Mouse (Mus musculus): ENCODE measurements around the gene H2afy2. TPM values are rescaled to one million over a fixed set of nuclear protein-coding genes. Genes with fewer than 3 reads are reported as not detected.
A peak's percentile ranks its signal among the peaks of the same experiment; 100 is the strongest.

H2afy2 gene
- total RNA-seq, 2 experiments from 2014 or later, result 19.1 to 21.0 TPM

DNA sequence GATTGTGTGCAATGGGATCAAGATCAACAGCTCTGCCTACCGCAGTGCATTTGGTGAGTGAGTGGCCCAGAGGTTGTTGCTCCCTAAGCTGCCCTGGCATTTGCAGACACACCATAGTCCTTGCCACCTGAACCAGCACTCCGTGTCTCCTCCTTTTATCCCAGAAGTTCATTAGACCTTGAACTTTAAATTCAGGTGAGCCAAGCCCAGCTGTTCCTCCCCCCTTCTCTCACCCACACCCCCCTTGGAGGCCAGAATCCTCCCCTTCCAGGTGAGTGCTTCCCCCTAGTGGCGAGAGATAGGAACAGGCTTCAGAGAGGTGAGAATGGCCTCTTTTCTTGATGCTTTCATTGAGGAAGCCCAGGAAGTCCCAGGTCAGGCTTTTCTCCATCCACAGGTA lies 49.6 kb downstream of the H2afy2 start:
- DNase-seq (ENCODE audit: low spot score in 2 of 2), result no peak

DNA sequence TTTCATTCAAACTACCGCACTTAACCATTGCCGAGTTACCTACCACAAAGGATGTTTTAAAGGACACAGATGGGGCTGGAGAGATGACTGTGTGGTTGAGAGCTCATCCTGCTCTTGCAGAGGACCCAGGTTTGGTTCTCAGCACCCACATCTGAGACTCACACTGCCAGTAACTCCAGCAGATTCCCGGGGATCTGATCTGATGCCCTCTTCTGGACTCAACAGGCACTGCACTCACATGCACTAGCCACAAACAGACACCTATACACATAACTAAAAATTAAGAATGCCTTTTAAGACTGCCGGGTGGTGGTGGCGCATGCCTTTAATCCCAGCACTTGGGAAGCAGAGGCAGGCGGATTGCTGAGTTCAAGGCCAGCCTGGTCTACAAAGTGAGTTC lies 53.8 kb downstream of the H2afy2 start:
- DNase-seq (ENCODE audit: low spot score in 2 of 2), result no peak

DNA sequence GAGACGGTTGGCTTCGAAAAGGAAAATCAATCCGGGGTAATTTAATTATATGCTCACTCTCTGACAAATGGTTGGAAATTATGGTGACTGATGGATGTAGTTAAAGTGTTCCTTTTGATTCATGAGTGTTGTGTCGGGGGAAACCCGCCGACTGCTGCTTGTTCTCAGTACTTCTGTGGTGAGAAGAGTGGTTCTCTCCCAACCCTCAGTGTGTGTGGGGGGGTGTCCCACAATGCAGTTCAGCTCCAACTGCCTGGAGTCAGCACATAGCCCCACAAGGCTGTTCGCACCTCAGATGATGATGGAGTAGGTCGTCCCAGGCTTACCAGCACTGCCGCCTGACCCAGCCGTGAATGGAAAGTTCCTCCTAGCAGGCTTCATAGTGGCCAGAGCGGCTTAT lies 54.8 kb downstream of the H2afy2 start:
- no peak for DNase-seq (ENCODE audit: low spot score in 2 of 2)

DNA sequence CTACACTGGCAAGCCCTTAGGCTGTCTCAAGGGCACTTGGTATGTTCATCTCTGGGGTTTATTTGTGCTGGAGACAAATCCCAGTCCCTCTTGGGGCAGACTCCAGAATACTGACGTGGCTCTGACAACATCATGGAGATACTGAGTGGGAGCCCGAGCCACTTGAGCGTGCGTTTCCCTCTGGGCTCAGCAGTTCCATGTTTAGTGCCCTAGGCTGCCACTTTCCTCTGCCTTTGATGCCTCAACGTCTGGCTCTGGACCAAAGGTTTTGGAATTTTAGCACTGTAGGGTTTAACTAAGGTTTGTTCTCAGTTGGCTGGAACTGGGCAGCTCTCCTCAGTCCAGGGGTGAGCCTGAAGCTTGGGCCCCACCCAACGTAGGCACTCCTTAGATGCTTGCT lies 60.7 kb downstream of the H2afy2 start:
- no peak for DNase-seq (ENCODE audit: low spot score in 2 of 2)

DNA sequence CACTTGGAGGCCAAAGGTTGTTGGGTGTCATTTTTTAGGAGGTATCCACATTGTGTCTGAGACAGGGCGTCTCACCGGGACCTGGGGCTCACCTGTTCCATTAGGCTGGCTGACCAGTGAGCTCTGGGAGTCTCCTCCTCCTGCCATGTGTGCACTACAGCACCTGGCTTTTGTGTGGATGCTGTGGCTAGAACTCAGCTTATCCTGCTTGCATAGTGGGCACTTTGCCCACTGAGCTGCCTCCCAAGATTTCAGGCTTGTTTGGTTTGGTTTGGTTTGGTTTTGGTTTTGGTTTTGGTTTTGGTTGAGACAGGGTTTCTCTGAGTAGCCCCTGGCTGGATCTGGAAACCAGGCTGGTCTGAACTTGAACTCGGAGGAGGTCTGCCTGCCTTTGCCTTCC lies 61.7 kb downstream of the H2afy2 start:
- DNase-seq (ENCODE audit: low spot score in 2 of 2), result no peak

DNA sequence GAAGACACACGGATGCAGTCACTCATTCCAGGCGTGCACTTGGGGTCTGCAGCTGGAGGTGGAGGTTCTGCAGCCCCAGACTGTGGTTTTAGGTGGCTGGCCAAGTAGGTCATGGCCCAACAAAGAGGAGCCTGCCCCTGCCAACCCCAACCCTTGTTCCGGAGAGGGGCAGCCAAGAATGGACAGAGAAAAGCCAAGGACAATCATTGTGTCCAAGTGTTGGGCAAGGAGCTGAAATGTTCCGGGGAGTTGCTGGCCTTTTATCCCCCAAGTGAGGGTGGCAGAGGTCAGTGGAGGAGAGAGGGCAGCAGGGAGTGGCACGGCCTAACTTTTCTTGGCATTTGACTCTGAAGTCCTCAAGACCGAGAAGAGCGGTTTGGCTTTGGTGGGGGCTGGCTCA lies 63.6 kb downstream of the H2afy2 start:
- DNase-seq (ENCODE audit: low spot score in 2 of 2), result no peak

DNA sequence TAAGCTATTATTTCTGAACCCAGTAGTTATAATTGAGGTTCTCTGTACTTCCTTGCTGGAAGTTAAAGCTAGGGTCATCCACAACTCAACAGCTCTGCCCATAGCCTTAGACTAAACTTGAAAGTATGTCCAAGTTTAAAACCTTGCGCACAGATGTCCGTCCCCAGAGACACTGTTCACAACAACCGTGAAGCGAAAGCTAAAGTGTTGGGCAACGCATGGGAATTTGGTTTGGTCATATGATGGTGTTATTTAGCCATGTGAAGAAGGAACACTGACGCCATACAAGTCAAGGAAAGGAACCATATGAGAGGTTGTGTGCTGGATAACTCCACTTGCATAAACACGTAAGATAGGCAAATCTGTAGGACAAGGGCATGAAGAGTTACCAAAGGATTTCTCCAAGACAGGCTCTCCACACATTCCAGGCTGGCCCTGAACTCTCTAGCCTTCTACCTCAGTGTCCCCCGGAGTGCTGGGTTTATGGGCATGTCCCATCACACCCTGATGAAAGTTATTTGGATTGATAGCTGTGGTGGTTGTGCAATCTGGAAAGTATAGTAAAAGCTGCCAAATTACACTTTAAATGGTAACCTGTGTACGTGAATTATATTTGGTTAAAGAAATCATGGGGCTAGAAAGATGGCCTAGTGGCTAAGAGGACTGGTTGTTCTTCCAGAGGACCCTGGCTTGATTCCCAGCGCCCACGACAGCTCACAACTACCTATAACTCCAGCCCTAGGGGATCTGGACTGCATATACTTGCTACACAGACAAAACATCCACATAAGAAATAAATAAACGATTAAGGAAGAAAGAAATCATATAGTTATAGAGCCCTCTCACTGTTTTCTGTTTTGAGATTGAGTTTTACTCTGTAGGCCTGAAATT lies 66.3 kb downstream of the H2afy2 start:
- DNase-seq (ENCODE audit: low spot score in 2 of 2), result no peak

DNA sequence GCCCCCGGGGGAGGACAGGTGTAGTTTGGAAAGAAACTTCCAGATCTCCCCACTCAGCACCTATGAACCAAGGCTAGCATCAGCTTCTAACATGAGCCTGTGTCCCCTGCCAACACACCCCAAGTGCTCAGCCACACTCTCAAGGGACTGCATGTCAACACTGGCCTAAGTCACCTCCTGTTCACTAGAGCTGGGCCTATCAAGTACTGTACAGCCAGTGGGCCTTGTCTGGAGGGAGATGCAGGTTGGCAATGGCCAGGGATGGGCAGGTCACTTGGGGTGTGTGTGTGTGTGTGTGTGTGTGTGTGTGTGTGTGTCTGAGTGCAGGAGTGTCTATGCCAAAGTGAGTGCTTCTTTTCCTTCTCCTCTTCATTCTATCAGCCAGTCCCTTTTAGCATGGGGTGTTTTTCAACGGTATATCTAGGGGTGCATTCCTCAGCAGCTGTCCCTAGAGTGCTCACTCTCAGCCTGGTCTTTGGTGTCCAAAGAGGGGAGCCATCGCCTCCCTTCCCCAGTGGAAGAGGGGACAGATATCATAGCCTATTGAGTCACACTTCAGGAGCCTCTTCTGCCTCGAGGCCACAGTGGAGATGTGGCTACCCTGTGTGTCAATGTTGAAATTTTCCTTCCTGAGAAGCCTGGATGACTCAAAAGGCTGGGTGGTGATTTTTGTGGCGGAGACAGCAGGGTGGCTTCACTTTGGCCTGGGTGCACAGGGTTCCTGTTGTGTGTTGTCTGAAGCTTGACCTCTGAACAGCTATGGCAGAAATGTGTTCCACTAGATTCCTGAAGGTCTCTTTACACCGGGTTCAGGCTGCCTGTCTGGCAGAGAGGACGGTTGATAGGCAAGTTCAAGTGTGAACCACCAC lies 67.7 kb downstream of the H2afy2 start:
- DNase-seq (ENCODE audit: low spot score in 2 of 2), result no peak

DNA sequence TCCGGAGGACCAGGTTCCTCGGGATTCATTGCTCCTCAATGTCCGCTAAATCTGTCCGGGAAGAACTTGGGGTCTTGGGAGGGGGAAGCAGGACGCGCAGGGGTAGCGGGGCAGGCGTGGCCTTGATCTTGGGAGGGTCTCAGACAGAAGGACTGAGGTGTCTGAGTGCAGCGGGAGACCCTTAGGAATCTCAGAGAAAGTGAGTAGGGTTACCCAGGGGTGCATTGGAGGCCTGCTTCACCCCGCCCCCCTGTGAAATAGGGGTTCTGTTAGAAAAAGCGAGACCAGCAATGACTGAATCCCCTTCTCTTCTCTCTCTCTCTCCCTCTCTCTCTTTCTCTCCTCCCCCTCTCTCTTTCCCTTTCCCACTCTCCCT lies 68.5 kb downstream of the H2afy2 start:
- no peak for DNase-seq (ENCODE audit: low spot score in 2 of 2)

DNA sequence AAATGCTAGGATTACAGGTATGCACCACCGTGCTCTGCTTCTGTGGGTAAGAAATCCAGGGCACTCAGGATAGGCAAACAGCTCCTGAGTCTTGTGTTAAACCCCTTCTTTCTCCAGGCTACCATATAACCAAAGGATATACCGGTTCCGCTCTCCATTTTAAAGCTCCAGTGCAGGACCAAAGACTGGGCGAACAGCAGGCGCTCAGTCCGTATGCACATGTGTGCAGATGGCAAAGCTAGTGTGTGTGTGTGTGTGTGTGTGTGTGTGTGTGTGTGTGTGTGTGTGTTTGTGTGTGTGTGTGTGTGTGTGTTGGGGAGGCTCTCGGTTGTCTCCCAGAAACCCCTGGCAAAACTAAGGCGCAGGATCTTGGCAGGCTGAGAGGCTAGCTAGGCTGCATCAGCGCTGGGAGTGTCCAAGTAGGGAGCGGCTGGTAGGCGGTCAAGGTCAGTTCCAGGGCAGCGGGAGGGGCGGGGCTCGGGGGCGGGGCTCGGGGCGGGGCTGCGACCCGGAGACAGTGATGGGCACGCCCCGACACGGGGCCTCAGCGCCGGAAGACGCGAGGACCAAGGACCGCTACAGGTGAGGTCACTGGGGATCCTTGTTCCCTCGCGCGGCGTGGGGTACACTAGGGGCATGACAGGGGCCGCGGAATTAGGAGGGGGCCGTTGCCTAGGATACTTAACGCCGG lies 69.0 kb downstream of the H2afy2 start, which contains the start of gene Aifm2:
Gene Aifm2 (plus strand): TSS at position 493 of the 691 bp plus-strand sequence.
- DNase-seq (ENCODE audit: low spot score in 2 of 2), result peak in 1 of 2 experiments; percentile 10

DNA sequence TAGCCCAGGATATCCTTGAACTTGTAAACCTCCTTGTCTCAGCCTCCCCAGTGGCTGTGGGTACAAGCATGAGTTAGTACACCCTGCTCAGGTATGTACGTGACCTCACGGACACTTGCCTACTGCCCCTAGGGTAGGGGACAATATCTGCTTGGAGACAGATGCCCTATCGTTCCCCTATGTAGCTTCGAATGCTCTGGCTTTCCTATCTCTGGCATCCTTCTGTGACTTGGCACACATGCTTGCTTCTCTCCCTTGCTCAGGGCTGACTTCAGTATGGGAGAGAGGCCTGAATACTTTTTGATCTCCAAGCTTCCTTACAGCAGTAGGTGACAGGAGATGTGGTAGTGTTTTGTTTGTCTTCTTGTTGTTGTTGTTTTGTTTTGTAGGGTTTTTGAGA lies 69.8 kb downstream of the H2afy2 start:
- DNase-seq (ENCODE audit: low spot score in 2 of 2), result no peak

DNA sequence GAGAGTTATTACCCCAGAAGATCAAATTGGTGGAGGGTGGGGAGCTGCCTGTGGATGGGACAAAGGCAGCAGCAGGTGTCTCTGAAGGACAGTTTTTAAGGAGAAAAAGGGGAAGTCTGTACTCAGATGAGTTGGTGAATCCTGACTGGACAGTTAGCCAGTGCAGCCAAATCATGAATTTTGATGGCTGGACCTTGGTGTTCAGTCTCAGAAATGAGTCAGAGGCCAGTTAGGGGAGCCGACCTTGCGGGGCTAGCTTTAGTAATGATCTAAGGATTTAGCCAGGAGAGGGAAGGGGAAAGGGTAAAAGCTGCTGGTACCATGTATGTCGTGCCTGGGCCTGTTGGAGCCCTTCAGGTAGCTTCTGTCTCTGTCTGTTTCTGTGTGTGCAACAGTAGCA lies 70.3 kb downstream of the H2afy2 start:
- DNase-seq (ENCODE audit: low spot score in 2 of 2), result no peak

DNA sequence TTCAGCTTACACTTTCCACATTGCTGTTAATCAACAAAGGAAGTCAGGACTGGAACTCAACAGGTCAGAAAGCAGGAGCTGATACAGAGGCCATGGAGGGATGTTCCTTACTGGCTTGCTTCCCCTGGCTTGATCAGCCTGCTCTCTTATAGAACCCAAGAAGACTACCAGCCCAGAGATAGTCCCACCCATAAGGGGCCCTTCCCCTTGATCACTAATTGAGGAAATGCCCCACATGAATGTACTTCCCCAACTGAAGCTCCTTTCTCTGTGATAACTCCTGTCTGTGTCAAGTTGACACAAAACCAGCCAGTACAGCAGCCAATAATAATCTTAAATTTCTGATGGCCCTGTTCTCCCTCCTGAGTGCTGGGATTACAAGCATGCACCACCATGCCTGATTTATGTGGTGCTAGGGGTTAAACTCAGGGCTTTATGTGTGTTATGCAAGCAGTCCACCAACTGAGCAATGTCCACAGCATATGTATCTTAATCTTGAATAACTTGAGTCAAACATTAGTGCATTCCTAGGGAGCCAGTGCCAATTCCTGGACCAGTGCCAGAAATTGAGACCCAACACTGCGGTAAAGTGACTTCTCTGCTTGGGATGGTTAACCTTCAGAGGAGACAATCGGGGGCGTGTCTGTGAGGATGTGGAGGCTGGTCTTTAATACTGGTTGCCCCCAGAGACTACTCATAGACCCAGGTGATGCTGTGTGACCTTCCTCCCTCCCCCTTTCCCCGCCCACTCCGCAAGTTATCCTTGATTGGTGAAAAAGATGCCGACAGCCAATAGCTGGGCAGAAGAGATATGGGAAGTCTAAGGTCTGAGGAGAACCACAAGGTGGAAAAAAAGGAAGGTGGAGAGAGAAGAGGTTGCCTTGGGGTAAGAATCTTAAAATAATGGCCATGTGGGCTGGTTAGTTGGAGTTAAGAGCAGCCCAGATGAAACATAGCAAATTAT lies 77.3 kb downstream of the H2afy2 start:
- DNase-seq (ENCODE audit: low spot score in 2 of 2), result no peak

DNA sequence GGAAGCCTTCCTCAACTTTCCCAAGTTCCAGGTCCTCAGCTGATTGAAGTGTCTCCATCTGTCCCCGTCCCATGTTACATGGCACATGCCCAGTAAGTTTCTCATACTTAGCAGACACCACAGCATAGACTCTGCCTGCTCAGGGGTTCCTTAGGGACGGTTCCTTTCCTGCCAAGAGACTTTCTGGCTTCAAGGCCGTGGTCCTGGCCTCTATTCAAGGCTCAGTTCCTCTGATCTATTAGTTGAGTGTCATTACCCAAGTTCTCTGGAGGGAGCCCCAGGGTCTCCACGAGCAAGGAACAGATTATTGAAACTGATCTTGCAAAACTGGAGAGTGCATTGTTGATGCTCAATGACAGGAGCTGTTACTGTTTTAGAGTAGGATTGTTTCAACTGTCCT lies 79.3 kb downstream of the H2afy2 start:
- DNase-seq (ENCODE audit: low spot score in 2 of 2), result no peak

DNA sequence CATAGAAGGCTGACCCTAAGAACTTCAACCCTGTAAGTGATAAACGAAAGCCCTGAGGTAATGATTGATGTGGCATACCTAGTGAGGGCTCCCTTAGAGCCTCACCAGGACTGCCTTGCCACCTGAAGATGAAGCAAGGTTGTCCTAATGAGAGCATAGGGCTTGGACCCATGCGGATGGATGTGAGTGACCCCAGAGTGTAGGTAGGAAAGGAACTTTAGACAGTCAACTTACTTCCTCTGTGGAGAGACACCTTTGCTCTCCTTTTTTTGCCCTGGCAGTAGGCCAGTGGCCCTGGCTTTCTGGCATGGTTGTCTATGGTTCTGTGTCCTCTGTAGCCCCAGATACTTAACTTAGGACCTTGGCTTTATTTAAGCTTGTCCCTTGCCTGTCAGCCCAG lies 86.9 kb downstream of the H2afy2 start:
- DNase-seq (ENCODE audit: low spot score in 2 of 2), result no peak

DNA sequence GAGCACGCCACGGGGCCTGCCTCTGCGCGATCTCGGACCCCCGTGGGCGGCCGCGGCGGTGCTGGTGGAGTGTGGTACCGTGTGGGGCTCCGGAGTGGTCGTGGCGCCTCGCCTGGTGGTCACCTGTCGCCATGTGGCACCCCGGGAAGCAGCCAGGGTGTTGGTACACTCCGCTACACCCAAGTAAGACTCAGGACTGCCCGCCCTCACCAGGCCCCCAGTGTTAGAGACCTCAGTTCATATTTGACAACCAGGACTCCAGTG lies 87.5 kb downstream of the H2afy2 start:
- DNase-seq (ENCODE audit: low spot score in 2 of 2), result no peak

DNA sequence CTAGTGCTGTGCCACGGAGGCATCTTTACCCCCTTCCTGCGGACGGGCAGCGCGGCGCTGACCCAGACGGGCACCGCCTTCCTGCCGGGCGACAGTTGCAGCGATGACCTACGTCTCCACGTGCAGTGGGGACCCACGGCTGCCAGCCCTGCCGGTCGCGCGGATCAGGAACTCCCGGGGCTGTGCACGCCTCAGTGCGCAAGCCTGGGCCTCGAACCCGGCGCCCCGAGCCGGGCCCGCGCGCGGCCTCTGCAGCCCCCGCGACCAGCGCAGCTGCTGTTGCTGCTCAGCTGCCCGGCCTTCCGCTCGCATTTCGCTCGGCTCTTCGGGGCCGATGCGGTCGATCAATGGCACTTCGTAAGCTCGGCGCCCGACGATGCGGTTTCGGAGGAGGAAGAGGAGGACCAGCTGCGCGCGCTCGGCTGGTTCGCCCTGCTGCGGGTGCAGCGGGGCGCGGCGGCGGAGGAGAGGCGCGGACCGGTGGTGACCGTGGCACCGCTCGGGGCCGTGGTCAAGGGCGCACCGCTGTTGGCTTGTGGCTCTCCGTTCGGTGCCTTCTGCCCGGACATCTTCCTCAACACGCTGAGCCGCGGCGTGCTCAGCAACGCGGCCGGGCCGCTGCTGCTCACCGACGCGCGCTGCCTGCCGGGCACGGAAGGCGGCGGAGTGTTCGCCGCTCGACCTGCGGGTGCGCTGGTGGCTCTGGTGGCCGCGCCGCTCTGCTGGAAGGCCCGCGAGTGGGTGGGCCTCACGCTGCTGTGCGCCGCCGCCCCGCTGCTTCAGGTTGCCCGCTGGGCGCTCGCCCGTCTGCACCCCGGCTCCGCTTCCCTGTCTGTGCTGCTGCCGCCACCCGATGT lies 88.0 kb downstream of the H2afy2 start:
- peak; percentile 8 to 19 for DNase-seq (ENCODE audit: low spot score in 2 of 2)

DNA sequence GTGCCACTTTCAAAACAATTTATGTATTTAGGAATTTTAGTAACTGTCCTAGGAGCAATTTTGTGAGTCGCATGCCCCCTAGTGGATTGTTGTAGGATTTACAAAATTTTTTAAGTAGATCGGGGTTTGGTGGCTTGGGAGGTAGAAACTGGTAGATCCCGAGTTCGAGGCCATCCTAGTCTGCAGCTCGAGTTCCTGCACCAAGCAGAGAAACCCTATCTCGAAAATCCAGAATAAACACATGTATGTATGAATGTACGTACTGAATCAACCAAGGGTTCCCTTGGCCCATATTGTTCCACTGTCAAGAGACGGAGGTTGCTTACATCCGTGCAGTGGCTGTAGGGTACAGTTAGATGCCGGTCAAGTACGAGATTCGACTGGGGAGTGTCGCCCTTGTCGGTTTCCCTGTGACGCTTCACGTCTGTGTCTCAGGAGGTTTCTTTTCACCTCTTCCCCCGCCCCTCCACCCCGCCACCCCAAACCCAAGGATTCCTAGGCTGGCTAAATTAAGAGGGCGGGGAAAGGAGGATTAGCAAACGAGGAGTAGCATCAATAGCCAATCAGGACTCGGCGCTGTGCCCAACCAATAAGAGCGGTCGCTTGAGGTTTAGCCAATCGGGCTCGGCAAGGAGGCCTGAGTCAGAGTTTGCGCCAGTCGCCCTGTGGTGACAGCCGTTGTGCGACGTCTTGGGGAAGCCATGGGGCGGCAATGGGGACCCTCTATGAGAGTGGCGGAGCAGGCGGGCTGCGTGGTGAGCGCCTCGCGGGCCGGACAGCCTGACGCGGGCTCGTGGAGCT lies 88.9 kb downstream of the H2afy2 start, which contains the start of gene Tysnd1:
Gene Tysnd1 (plus strand): TSS at position 645 of the 801 bp plus-strand sequence.
- DNase-seq (ENCODE audit: low spot score in 2 of 2), result peak; percentile 98

DNA sequence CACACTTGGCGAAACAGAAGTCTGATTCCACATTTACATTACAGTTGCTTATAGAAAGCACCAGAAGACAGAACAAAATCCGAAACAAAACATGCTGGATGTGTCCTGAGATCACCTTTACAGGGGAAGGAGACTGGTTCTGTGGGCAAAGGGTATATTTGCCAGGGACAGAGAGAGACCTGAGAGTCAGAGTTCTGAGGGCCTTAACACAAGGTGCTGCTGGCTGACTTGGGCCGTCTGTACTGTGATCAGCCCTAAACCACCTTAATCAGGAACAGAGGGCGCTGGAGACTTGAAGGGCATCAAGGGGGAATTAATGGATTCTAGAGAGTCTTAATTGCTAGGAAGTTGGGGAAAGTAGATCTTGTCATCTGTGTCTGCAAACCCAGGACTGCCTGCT lies 90.4 kb downstream of the H2afy2 start:
- DNase-seq (ENCODE audit: low spot score in 2 of 2), result no peak
